8 mouse cellular contexts compared by ENCODE assay signal in the genomic region with DNA sequence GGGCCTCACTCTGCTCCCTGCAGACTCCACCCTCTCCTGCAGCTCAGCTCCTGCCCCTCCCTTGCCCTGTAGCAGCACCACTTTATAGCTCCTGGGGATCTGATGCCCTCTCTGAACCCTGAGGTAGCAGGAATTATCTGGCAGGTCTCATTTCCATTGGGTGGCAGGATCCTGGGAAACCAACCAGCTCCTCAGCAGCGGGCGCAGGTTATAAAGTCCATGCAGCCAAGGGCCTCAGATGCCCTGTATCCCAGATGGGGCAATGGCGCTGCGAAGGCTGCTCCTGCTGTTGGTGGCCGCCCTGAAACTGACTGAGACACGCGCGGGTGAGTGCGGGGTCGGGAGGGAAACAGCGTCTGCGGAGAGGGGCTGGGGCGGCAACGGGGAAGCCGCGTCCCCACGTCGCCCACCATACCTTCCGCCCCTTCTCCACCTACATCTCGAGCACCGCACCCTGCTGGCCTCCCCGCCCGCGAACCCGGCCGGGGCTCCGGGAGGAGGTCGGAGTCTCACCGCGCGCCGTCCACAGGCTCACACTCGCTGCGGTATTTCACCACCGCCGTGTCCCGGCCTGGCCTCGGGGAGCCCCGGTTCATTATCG. TPM values are rescaled to one million over a fixed set of nuclear protein-coding genes. Genes with fewer than 3 reads are reported as not detected.
A peak's percentile ranks its signal among the peaks of the same experiment; 100 is the strongest.
DNase-seq lines count a peak whose midpoint lies in the region; ATAC-seq and TF ChIP-seq lines count a peak whose summit lies in the region.

Gene H2-Q2, plus strand, starts transcription at position 172 of the 601 bp plus-strand sequence.

- intact Hi-C loops in heart, postnatal 10 days (cut with DNase I) = no loop called here

- in situ Hi-C loops in ES-E14 (cut with MboI; ENCODE audit: low sequenced_read_pairs in 2 of 2, unreplicated experiment in 2 of 2) = no loop called here

- H3K27me3 ChIP-seq in hindbrain, embryonic 12.5 days = peaks cover 53% of the 10 kb centered on the region
- peaks cover 30% of the 10 kb centered on the region for H3K27me3 ChIP-seq in liver, embryonic 11.5 days (replicated peaks; ENCODE audit: control insufficient read depth, insufficient read depth, low read length)

- peak within 1 kb of the TSS; percentile 64 to 71 for H3K4me3 ChIP-seq in ES-E14 (ENCODE audit: insufficient read depth in 1 of 2, low read depth in 1 of 2, low read length in 2 of 2, poor library complexity in 1 of 2, severe bottlenecking in 1 of 2)
- peak within 1 kb of the TSS; percentile 42 for H3K4me3 ChIP-seq in hindbrain, embryonic 12.5 days
- H3K4me3 ChIP-seq in liver, embryonic 11.5 days (ENCODE audit: low read depth, low read length) = peak within 1 kb of the TSS; percentile 47

- peak; percentile 81 for DNase-seq in heart, adult 11 months
- no peak for DNase-seq in heart, postnatal 10 days
- DNase-seq in ES-E14 (ENCODE audit: low read depth, low spot score) = no peak
- DNase-seq in liver, embryonic 11.5 days (ENCODE audit: low spot score) = no peak
- DNase-seq in testis, postnatal 10 days (ENCODE audit: low spot score) = peak; percentile 45
- no peak for DNase-seq in layer of hippocampus, adult 18-20 months (ENCODE audit: low spot score in 2 of 2)
- no peak for DNase-seq in right cerebral cortex, adult 18-20 months

- WGBS in hindbrain, embryonic 12.5 days = 1% methylated on average over 34 of the region's 40 CpGs
- WGBS in liver, embryonic 11.5 days = 3% methylated on average over 40 of the region's 40 CpGs

- H3K4me2 ChIP-seq in hindbrain, embryonic 12.5 days (replicated peaks) = peak within 1 kb of the TSS; percentile 77
- peak within 1 kb of the TSS; percentile 65 for H3K4me2 ChIP-seq in liver, embryonic 11.5 days

- H3K9ac ChIP-seq in ES-E14 (ENCODE audit: insufficient read depth, low read depth, low read length, poor library complexity, severe bottlenecking) = peak within 1 kb of the TSS; percentile 58
- H3K9ac ChIP-seq in hindbrain, embryonic 12.5 days = peak within 1 kb of the TSS; percentile 60
- 0 out of 2 replicates have a peak within 1 kb of the TSS, but pooled peaks have one; percentile 30 for H3K9ac ChIP-seq in liver, embryonic 11.5 days (ENCODE audit: low read depth, low read length)

- H3K27ac ChIP-seq in ES-E14 (ENCODE audit: insufficient read depth, low read depth, low read length, poor library complexity, severe bottlenecking) = peak within 1 kb of the TSS; percentile 44; the same call in 1 of the 2 replicates
- H3K27ac ChIP-seq in hindbrain, embryonic 12.5 days = no peak within 1 kb of the TSS
- H3K27ac ChIP-seq in liver, embryonic 11.5 days (ENCODE audit: low read depth, low read length) = no peak within 1 kb of the TSS

- no peaks in the 10 kb centered on the region for H3K4me1 ChIP-seq in ES-E14 (ENCODE audit: control insufficient read depth in 2 of 2, insufficient read depth in 2 of 2, low read length in 2 of 2, poor library complexity in 1 of 2)
- H3K4me1 ChIP-seq in hindbrain, embryonic 12.5 days = peaks cover 10% of the 10 kb centered on the region
- peaks cover 3% of the 10 kb centered on the region; the same call in 1 of the 2 replicates for H3K4me1 ChIP-seq in liver, embryonic 11.5 days (replicated peaks; ENCODE audit: control insufficient read depth, insufficient read depth, low read length)

- H3K9me3 ChIP-seq in ES-E14 (ENCODE audit: control insufficient read depth, insufficient read depth, low read depth, low read length) = no peaks in the 10 kb centered on the region
- no peaks in the 10 kb centered on the region for H3K9me3 ChIP-seq in hindbrain, embryonic 12.5 days (replicated peaks)
- H3K9me3 ChIP-seq in liver, embryonic 11.5 days (ENCODE audit: control insufficient read depth, low read length) = no peaks in the 10 kb centered on the region

- no peaks in the 10 kb centered on the region for H3K36me3 ChIP-seq in ES-E14 (ENCODE audit: control insufficient read depth, insufficient read depth, low read length, poor library complexity, severe bottlenecking)
- H3K36me3 ChIP-seq in hindbrain, embryonic 12.5 days = no peaks in the 10 kb centered on the region
- H3K36me3 ChIP-seq in liver, embryonic 11.5 days (ENCODE audit: control insufficient read depth, insufficient read depth, low read length) = no peaks in the 10 kb centered on the region

- no peak for ATAC-seq in hindbrain, embryonic 12.5 days (ENCODE audit: low FRiP score)
- ATAC-seq in liver, embryonic 11.5 days (replicated peaks; ENCODE audit: low FRiP score) = no peak

TF ChIP-seq in ES-E14, 5 proteins besides CTCF, POLR2A, EP300 and RAD21:
- no peak for TF ChIP-seq MAFK (IDR thresholded peaks at IDR 0.05; ENCODE audit: insufficient read depth, low read depth, low read length)
- no peak for TF ChIP-seq ZC3H11A (IDR thresholded peaks at IDR 0.05; ENCODE audit: borderline replicate concordance, low read depth, low read length)
- no peak for TF ChIP-seq CHD2 (IDR thresholded peaks at IDR 0.05; ENCODE audit: low read depth, low read length)
- no peak for TF ChIP-seq HCFC1 (IDR thresholded peaks at IDR 0.05; ENCODE audit: borderline replicate concordance, insufficient read depth, low read length)
- TF ChIP-seq ZNF384 (IDR thresholded peaks at IDR 0.05; ENCODE audit: low read depth, low read length) = no peak
TF ChIP-seq in ES-E14: peak in this region for 0.

RNA-seq across cellular contexts. Expression of gene H2-Q2, which starts in this region (rescaled TPM):
- total RNA-seq in heart, postnatal 10 days (2021) = 1 to 10 TPM in 1 of 2 experiments, under 1 TPM in 1; 0.89 to 1.2 TPM
- total RNA-seq in ES-E14 (2012; rRNA removed) = 0.67 and 1.4 TPM in 2 replicates
- polyA plus RNA-seq in hindbrain, embryonic 12.5 days (2016; fragmentation: Nextera tagmentation; extraction: Ambion mirVana) = 0.46 TPM in 1 of 2 replicates, not detected in the other
- 1.6 and 2.1 TPM in 2 replicates for polyA plus RNA-seq in liver, embryonic 11.5 days (2014; fragmentation: Nextera tagmentation; extraction: Ambion mirVana)
- under 1 TPM; 0.46 to 0.50 TPM for total RNA-seq in layer of hippocampus, adult 18-20 months (2021)

Comparison
In these comparisons a context has a peak if more than half of its experiments do, and no peak if none do; other contexts are left out.
1. DNase-seq: peak in heart, adult 11 months (single experiment) and testis, postnatal 10 days (single experiment); none in heart, postnatal 10 days (0 of 2), ES-E14 (single experiment), liver, embryonic 11.5 days (single experiment), layer of hippocampus, adult 18-20 months (0 of 2) and right cerebral cortex, adult 18-20 months (single experiment).
2. Peak in every context shown above with its lines, with median percentiles within 50 percentile points of each other: H3K4me3 ChIP-seq and H3K9ac ChIP-seq.